Mouse (Mus musculus) stomach, postnatal 0 days (tissue): ENCODE results near the gene Zfp512b.

Experiments used
- CTCF ChIP-seq: IDR thresholded peaks from 2 replicates; pipeline ENCODE4 v1.5.1; 2016; ENCODE audit warnings: antibody characterized with exemption, low read depth, mild to moderate bottlenecking, moderate library complexity
- EP300 ChIP-seq: optimal IDR thresholded peaks from 2 replicates; pipeline ENCODE3; 2016; ENCODE audit warnings: antibody characterized with exemption

GRCm38 (mm10) chr2:181572921-181573920, 19.4 kb downstream of the Zfp512b start:
- no peak for TF ChIP-seq EP300
- no peak for TF ChIP-seq CTCF
